ENCODE assay signal across 16 mouse cellular contexts in genomic region chr6:40063899-40064298, GRCm38 (mm10).
DNase-seq lines count a peak whose midpoint lies in the region; ATAC-seq lines count a peak whose summit lies in the region.
"Had no signal": no experiment of that assay in that cellular context is flagged by ENCODE, and none has a peak within 500 bp of the region (broad histone marks: within the 10 kb centered on the region; RNA-seq: fewer than 3 reads in every experiment).

No protein-coding gene starts in this region.

- H3K4me2 ChIP-seq in forebrain, embryonic 14.5 days (ENCODE audit: low read length): no peak overlapping the region
- no peak overlapping the region for H3K4me2 ChIP-seq in forebrain, embryonic 12.5 days
- H3K4me2 ChIP-seq in midbrain, embryonic 13.5 days (replicated peaks): no peak overlapping the region
- H3K4me2 ChIP-seq in midbrain, embryonic 16.5 days (ENCODE audit: low read length): no peak overlapping the region
- H3K4me2 ChIP-seq in intestine, embryonic 16.5 days (ENCODE audit: low read depth, low read length): no peak overlapping the region
- H3K4me2 ChIP-seq: embryonic facial prominence, embryonic 12.5 days had no signal

- no peaks in the 10 kb centered on the region for H3K9me3 ChIP-seq in forebrain, embryonic 14.5 days (replicated peaks; ENCODE audit: control insufficient read depth, low read length)
- H3K9me3 ChIP-seq in forebrain, embryonic 12.5 days: no peaks in the 10 kb centered on the region
- H3K9me3 ChIP-seq in midbrain, embryonic 13.5 days: no peaks in the 10 kb centered on the region
- H3K9me3 ChIP-seq in midbrain, embryonic 16.5 days (replicated peaks; ENCODE audit: control insufficient read depth, low read length, poor library complexity, severe bottlenecking): no peaks in the 10 kb centered on the region
- no peaks in the 10 kb centered on the region for H3K9me3 ChIP-seq in intestine, embryonic 16.5 days (ENCODE audit: control insufficient read depth, low read length)
- H3K9me3 ChIP-seq: embryonic facial prominence, embryonic 10.5 days; embryonic facial prominence, embryonic 12.5 days had no signal

- 0 out of 2 replicates have a peak, but pooled peaks cover 2% of the 10 kb centered on the region for H3K4me1 ChIP-seq in forebrain, embryonic 14.5 days (ENCODE audit: control insufficient read depth, insufficient read depth, low read length)
- H3K4me1 ChIP-seq in forebrain, embryonic 12.5 days: peaks cover 4% of the 10 kb centered on the region; the same call in 1 of the 2 replicates
- H3K4me1 ChIP-seq in midbrain, embryonic 13.5 days (replicated peaks): peaks cover 15% of the 10 kb centered on the region
- peaks cover 23% of the 10 kb centered on the region; the same call in 1 of the 2 replicates for H3K4me1 ChIP-seq in midbrain, embryonic 16.5 days (ENCODE audit: control insufficient read depth, insufficient read depth, low read length)
- H3K4me1 ChIP-seq in intestine, embryonic 16.5 days (ENCODE audit: control insufficient read depth, insufficient read depth, low read length): peaks cover 12% of the 10 kb centered on the region; the same call in 1 of the 2 replicates
- H3K4me1 ChIP-seq: embryonic facial prominence, embryonic 12.5 days had no signal

- WGBS in forebrain, embryonic 14.5 days: 70% methylated on average over 1 of the region's 1 CpGs
- 83% methylated on average over 1 of the region's 1 CpGs for WGBS in forebrain, embryonic 12.5 days
- 73% methylated on average over 1 of the region's 1 CpGs for WGBS in midbrain, embryonic 13.5 days
- 85% methylated on average over 1 of the region's 1 CpGs for WGBS in midbrain, embryonic 16.5 days
- 58% methylated on average over 1 of the region's 1 CpGs for WGBS in intestine, embryonic 16.5 days

- no peak overlapping the region; the same call in 1 of the 2 replicates for H3K27ac ChIP-seq in forebrain, embryonic 14.5 days (ENCODE audit: low read depth, low read length)
- H3K27ac ChIP-seq in forebrain, embryonic 12.5 days: no peak overlapping the region
- H3K27ac ChIP-seq in midbrain, embryonic 13.5 days: no peak overlapping the region
- H3K27ac ChIP-seq in midbrain, embryonic 16.5 days (ENCODE audit: low read length): no peak overlapping the region
- no peak overlapping the region for H3K27ac ChIP-seq in intestine, embryonic 16.5 days (ENCODE audit: low read length)
- H3K27ac ChIP-seq: embryonic facial prominence, embryonic 10.5 days; embryonic facial prominence, embryonic 12.5 days had no signal

- H3K36me3 ChIP-seq in forebrain, embryonic 14.5 days (ENCODE audit: control insufficient read depth, insufficient read depth, low read length): no peaks in the 10 kb centered on the region
- no peaks in the 10 kb centered on the region for H3K36me3 ChIP-seq in forebrain, embryonic 12.5 days (replicated peaks)
- no peaks in the 10 kb centered on the region for H3K36me3 ChIP-seq in midbrain, embryonic 13.5 days
- H3K36me3 ChIP-seq in midbrain, embryonic 16.5 days (ENCODE audit: control insufficient read depth, insufficient read depth, low read length): no peaks in the 10 kb centered on the region
- H3K36me3 ChIP-seq in intestine, embryonic 16.5 days (ENCODE audit: control insufficient read depth, insufficient read depth, low read length): no peaks in the 10 kb centered on the region
- H3K36me3 ChIP-seq: embryonic facial prominence, embryonic 10.5 days; embryonic facial prominence, embryonic 12.5 days had no signal

- no peak for DNase-seq in forebrain, embryonic 14.5 days (ENCODE audit: low spot score)
- DNase-seq in lung, adult 18-20 months: no peak
- DNase-seq in cerebellum, postnatal 10 days: no peak
- DNase-seq: adrenal gland, adult 2 months; adrenal gland, postnatal 10 days; adrenal gland, postnatal 25 days; cerebellum, adult 11 months; cerebellum, adult 18-20 months; cerebellum, adult 8-10 months; cerebellum, adult 9-11 months had no signal

- no peak overlapping the region for H3K4me3 ChIP-seq in forebrain, embryonic 14.5 days (ENCODE audit: low read depth, low read length)
- no peak overlapping the region for H3K4me3 ChIP-seq in forebrain, embryonic 12.5 days (replicated peaks)
- no peak overlapping the region for H3K4me3 ChIP-seq in midbrain, embryonic 13.5 days (replicated peaks)
- H3K4me3 ChIP-seq in midbrain, embryonic 16.5 days (ENCODE audit: low read depth, low read length): no peak overlapping the region
- no peak overlapping the region for H3K4me3 ChIP-seq in intestine, embryonic 16.5 days (ENCODE audit: low read length)
- H3K4me3 ChIP-seq: embryonic facial prominence, embryonic 10.5 days; embryonic facial prominence, embryonic 12.5 days had no signal

- H3K9ac ChIP-seq in forebrain, embryonic 14.5 days (ENCODE audit: low read length): no peak overlapping the region
- H3K9ac ChIP-seq in forebrain, embryonic 12.5 days: no peak overlapping the region
- H3K9ac ChIP-seq in midbrain, embryonic 13.5 days (replicated peaks): no peak overlapping the region
- H3K9ac ChIP-seq in midbrain, embryonic 16.5 days (ENCODE audit: low read depth, low read length): no peak overlapping the region
- no peak overlapping the region for H3K9ac ChIP-seq in intestine, embryonic 16.5 days (ENCODE audit: low read depth, low read length)
- H3K9ac ChIP-seq: embryonic facial prominence, embryonic 12.5 days had no signal

- ATAC-seq in forebrain, embryonic 14.5 days: 0 out of 2 replicates have a peak, but pooled peaks have one; percentile 12
- ATAC-seq in forebrain, embryonic 12.5 days (ENCODE audit: low FRiP score): no peak
- ATAC-seq in midbrain, embryonic 13.5 days: 0 out of 2 replicates have a peak, but pooled peaks have one; percentile 37
- no peak for ATAC-seq in midbrain, embryonic 16.5 days
- peak; percentile 59 for ATAC-seq in intestine, embryonic 16.5 days

- no peaks in the 10 kb centered on the region for H3K27me3 ChIP-seq in forebrain, embryonic 14.5 days (replicated peaks; ENCODE audit: control insufficient read depth, insufficient read depth, low read length)
- H3K27me3 ChIP-seq in forebrain, embryonic 12.5 days: no peaks in the 10 kb centered on the region
- no peaks in the 10 kb centered on the region for H3K27me3 ChIP-seq in midbrain, embryonic 13.5 days
- no peaks in the 10 kb centered on the region for H3K27me3 ChIP-seq in midbrain, embryonic 16.5 days (ENCODE audit: control insufficient read depth, insufficient read depth, low read depth, low read length)
- H3K27me3 ChIP-seq in intestine, embryonic 16.5 days (replicated peaks; ENCODE audit: control insufficient read depth, insufficient read depth, low read length): no peaks in the 10 kb centered on the region
- H3K27me3 ChIP-seq: embryonic facial prominence, embryonic 12.5 days had no signal

Comparison
In these comparisons a context has a peak if more than half of its experiments do, and no peak if none do; other contexts are left out.
1. ATAC-seq: peak in forebrain, embryonic 14.5 days (single experiment), midbrain, embryonic 13.5 days (single experiment) and intestine, embryonic 16.5 days (single experiment); none in forebrain, embryonic 12.5 days (single experiment) and midbrain, embryonic 16.5 days (single experiment).